Mouse (Mus musculus) myocyte (in vitro differentiated cells): ENCODE results near the gene Adamts14.
A peak's percentile ranks its signal among the peaks of the same experiment; 100 is the strongest.

ENCODE experiments used
- CEBPB ChIP-seq: IDR thresholded peaks from 2 replicates; pipeline ENCODE4 v1.6.1; 2011; ENCODE audit warnings: mild to moderate bottlenecking, moderate library complexity; ENCODE audit not compliant: poor library complexity, insufficient read depth, severe bottlenecking
- E2F4 ChIP-seq: IDR thresholded peaks from one replicate; pipeline ENCODE4 v1.6.1; 2011; ENCODE audit warnings: mild to moderate bottlenecking, control low read depth, moderate library complexity; ENCODE audit not compliant: insufficient read depth
- MAX ChIP-seq: IDR thresholded peaks from one replicate; pipeline ENCODE4 v1.6.1; 2011; ENCODE audit warnings: low read depth, mild to moderate bottlenecking, control low read depth
- MYOD1 ChIP-seq, 3 experiments: IDR thresholded peaks; one replicate each; pipeline ENCODE4 v1.6.1; 2011; ENCODE audit warnings: control low read depth in 2 of 3, low read depth in 2 of 3, mild to moderate bottlenecking in 2 of 3, moderate library complexity in 1 of 3; ENCODE audit not compliant: insufficient read length in 2 of 3, control insufficient read depth in 1 of 3
- MYOG ChIP-seq, 3 experiments: IDR thresholded peaks; one replicate each; pipeline ENCODE4 v1.6.1; 2011; ENCODE audit warnings: control low read depth in 2 of 3, low read depth in 2 of 3, mild to moderate bottlenecking in 2 of 3; ENCODE audit not compliant: insufficient read length in 2 of 3, control insufficient read depth in 1 of 3, insufficient read depth in 1 of 3
- POLR2A ChIP-seq: IDR thresholded peaks from one replicate; pipeline ENCODE4 v1.6.1; 2011; ENCODE audit warnings: low read depth, mild to moderate bottlenecking, control low read depth, moderate library complexity; ENCODE audit not compliant: insufficient read length
- POLR2AphosphoS2 ChIP-seq: IDR thresholded peaks from one replicate; pipeline ENCODE4 v1.6.1; 2011; ENCODE audit warnings: low read depth, control low read depth; ENCODE audit not compliant: insufficient read length
- SRF ChIP-seq: IDR thresholded peaks from one replicate; pipeline ENCODE4 v1.6.1; 2011; ENCODE audit warnings: low read depth; ENCODE audit not compliant: control insufficient read depth, insufficient read length
- TCF12 ChIP-seq: IDR thresholded peaks from one replicate; pipeline ENCODE4 v1.6.1; 2011; ENCODE audit warnings: mild to moderate bottlenecking, control low read depth; ENCODE audit not compliant: poor library complexity, insufficient read depth, severe bottlenecking
- TCF3 ChIP-seq: IDR thresholded peaks from one replicate; pipeline ENCODE4 v1.6.1; 2011; ENCODE audit warnings: low read depth, control low read depth; ENCODE audit not compliant: insufficient read length
- USF1 ChIP-seq: IDR thresholded peaks from one replicate; pipeline ENCODE4 v1.6.1; 2011; ENCODE audit warnings: low read depth, mild to moderate bottlenecking, control low read depth, moderate library complexity

DNA sequence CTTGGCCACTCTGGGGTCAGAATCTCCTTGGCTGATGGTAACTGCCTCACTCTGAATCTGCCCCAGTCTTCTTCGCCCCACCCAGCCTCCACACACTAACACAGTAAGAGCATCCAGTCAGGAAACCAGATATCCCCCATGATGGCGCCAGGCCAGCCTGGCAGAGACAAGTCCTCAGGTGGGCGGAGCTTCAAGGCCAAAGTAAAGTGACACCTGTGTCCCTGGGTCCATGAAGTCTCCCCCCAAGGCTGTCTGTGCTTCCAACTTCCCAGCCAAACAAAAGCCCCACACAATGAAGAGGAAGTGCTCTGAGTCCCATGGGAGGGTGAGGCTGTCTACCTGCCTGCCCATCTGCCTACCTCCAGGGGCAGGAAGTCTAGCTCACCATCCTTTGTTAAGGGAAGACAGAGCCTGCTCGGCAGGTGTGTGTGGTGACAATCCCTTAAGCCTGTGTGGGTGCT is 31.2 kb downstream of the Adamts14 start:
- TF ChIP-seq TCF12, result no peak
- no peak for TF ChIP-seq USF1
- no peak for TF ChIP-seq MAX
- no peak for TF ChIP-seq POLR2A
- TF ChIP-seq POLR2AphosphoS2, result no peak
- TF ChIP-seq CEBPB, result no peak
- peak in 1 of 3 experiments; percentile 26 for TF ChIP-seq MYOD1 (IDR thresholded peaks at IDR 0.05; ENCODE audit: control insufficient read depth in 1 of 3, insufficient read length in 2 of 3, low read depth in 2 of 3)
- TF ChIP-seq E2F4, result no peak
- no peak for TF ChIP-seq TCF3
- no peak for TF ChIP-seq MYOG (IDR thresholded peaks at IDR 0.05; ENCODE audit: control insufficient read depth in 1 of 3, insufficient read depth in 1 of 3, insufficient read length in 2 of 3, low read depth in 2 of 3)
- TF ChIP-seq SRF, result no peak
